Mouse (Mus musculus): ENCODE data around the gene Taf15. TPM values are rescaled to one million over a fixed set of nuclear protein-coding genes. Genes with fewer than 3 reads are reported as not detected.

Taf15 gene
- total and polyA plus RNA-seq, 3 experiments, result 31.8 to 236 TPM; not detected in 1

GRCm38 (mm10) chr11:83457912-83458601 is 14.8 kb upstream of the Taf15 start:
- Histone ChIP-seq H3K4me3 (ENCODE audit: control insufficient read depth in 1 of 2, insufficient read depth in 1 of 2, low read depth in 2 of 2, low read length in 2 of 2) (no peak overlapping the region), H3K27me3 (ENCODE audit: control insufficient read depth in 1 of 2, insufficient read depth in 2 of 2, low read length in 2 of 2) (peaks cover 14 to 21% of the 10 kb centered on the region in 2 experiments), H3K79me2 (ENCODE audit: control insufficient read depth, insufficient read depth, low read length, poor library complexity) (no peaks in the 10 kb centered on the region), H3K36me3 (ENCODE audit: control insufficient read depth in 1 of 2, insufficient read depth in 2 of 2, low read length in 2 of 2) (no peaks in the 10 kb centered on the region), H3K4me1 (ENCODE audit: control insufficient read depth in 1 of 2, insufficient read depth in 2 of 2, low read length in 2 of 2) (peaks cover 0 to 7% of the 10 kb centered on the region in 2 experiments; a peak in 1 of 4 replicates), H3K27ac (ENCODE audit: control insufficient read depth, low read depth, low read length) (no peak overlapping the region), H3K9ac (ENCODE audit: control insufficient read depth, low read depth, low read length, poor library complexity, severe bottlenecking) (no peak overlapping the region), H3K9me3 (replicated peaks; ENCODE audit: insufficient read depth, low read length) (no peaks in the 10 kb centered on the region)
- TF ChIP-seq TAL1 (IDR thresholded peaks at IDR 0.05; ENCODE audit: low read length) (no peak), ELF1 (IDR thresholded peaks at IDR 0.05; ENCODE audit: low read depth, low read length) (no peak), MEF2A (IDR thresholded peaks at IDR 0.05; ENCODE audit: extremely low read depth, insufficient replicate concordance, low read depth, low read length, poor library complexity, severe bottlenecking) (no peak), MAX (IDR thresholded peaks at IDR 0.05; ENCODE audit: low read length) (no peak), JUND (IDR thresholded peaks at IDR 0.05; ENCODE audit: low read depth, low read length) (no peak)
- no peak for DNase-seq (ENCODE audit: low read depth, low spot score)

DNA sequence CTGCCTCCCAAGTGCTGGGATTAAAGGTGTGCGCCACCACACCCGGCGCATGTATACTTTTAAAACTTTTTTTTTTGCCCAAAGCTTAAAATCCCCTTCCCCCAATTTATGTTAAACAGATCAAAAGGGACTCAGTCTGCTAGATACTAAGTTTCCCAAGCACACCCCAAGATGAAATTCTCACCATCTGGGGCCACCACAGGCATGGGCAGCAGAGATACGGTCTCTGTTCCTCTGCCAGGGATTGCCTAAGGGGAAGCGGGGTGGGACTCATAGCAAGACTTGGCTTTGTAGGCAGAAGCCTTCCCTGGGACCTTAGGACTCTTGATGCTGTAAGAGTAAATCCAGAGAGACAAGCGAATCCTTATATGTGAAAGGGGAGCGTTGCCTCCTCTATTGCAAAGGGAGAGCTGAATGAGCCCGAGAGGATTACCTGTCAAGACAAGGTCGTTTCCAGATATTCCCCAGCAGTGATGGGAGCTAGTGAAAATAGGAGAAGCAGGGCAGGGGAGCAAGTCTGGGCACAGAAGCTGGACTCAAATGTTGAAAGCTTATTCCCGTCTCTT is 11.3 kb upstream of the Taf15 start:
- H3K27me3 ChIP-seq (ENCODE audit: control insufficient read depth in 1 of 2, insufficient read depth in 2 of 2, low read length in 2 of 2), result peaks cover 10 to 13% of the 10 kb centered on the region in 2 experiments
- peak; percentile 31; the same call in 1 of the 2 replicates for TF ChIP-seq TCF12 (IDR thresholded peaks at IDR 0.05; ENCODE audit: low read depth, low read length)
- peak; percentile 39; the same call in 1 of the 2 replicates for TF ChIP-seq TAL1 (IDR thresholded peaks at IDR 0.05; ENCODE audit: low read length)
- TF ChIP-seq POLR2AphosphoS2 (IDR thresholded peaks at IDR 0.05; ENCODE audit: low read length), result no peak
- TF ChIP-seq EP300 (IDR thresholded peaks at IDR 0.05; ENCODE audit: low read depth in 1 of 2, low read length in 2 of 2), result 0 out of 4 replicates have a peak, but pooled peaks of 1 of the 2 experiments have one; percentile 13
- no peaks in the 10 kb centered on the region for H3K79me2 ChIP-seq (ENCODE audit: control insufficient read depth, insufficient read depth, low read length, poor library complexity)
- no peaks in the 10 kb centered on the region for H3K36me3 ChIP-seq (ENCODE audit: control insufficient read depth in 1 of 2, insufficient read depth in 2 of 2, low read length in 2 of 2)
- H3K4me3 ChIP-seq (ENCODE audit: control insufficient read depth in 1 of 2, insufficient read depth in 1 of 2, low read depth in 2 of 2, low read length in 2 of 2), result no peak overlapping the region
- no peak overlapping the region for H3K27ac ChIP-seq (ENCODE audit: control insufficient read depth, low read depth, low read length)
- no peak for DNase-seq (ENCODE audit: low read depth, low spot score)
- H3K9me3 ChIP-seq (replicated peaks; ENCODE audit: insufficient read depth, low read length), result no peaks in the 10 kb centered on the region
- H3K9ac ChIP-seq (ENCODE audit: control insufficient read depth, low read depth, low read length, poor library complexity, severe bottlenecking), result no peak overlapping the region
- peaks cover 0 to 7% of the 10 kb centered on the region in 2 experiments; a peak in 1 of 4 replicates for H3K4me1 ChIP-seq (ENCODE audit: control insufficient read depth in 1 of 2, insufficient read depth in 2 of 2, low read length in 2 of 2)

- peaks cover 4 to 11% of the 10 kb centered on the region in 2 experiments for H3K27me3 ChIP-seq (ENCODE audit: control insufficient read depth in 1 of 2, insufficient read depth in 2 of 2, low read length in 2 of 2)
- no peaks in the 10 kb centered on the region for H3K9me3 ChIP-seq (replicated peaks; ENCODE audit: insufficient read depth, low read length)
- DNase-seq (ENCODE audit: low read depth, low spot score), result no peak
- H3K9ac ChIP-seq (ENCODE audit: control insufficient read depth, low read depth, low read length, poor library complexity, severe bottlenecking), result no peak within 1 kb of the TSS
- H3K4me1 ChIP-seq (ENCODE audit: control insufficient read depth in 1 of 2, insufficient read depth in 2 of 2, low read length in 2 of 2), result peaks cover 0 to 7% of the 10 kb centered on the region in 2 experiments; a peak in 1 of 4 replicates
- no peak within 1 kb of the TSS for H3K27ac ChIP-seq (ENCODE audit: control insufficient read depth, low read depth, low read length)
- TF ChIP-seq MYC (IDR thresholded peaks at IDR 0.05; ENCODE audit: low read depth, low read length), result no peak
- no peak for TF ChIP-seq ELF1 (IDR thresholded peaks at IDR 0.05; ENCODE audit: low read depth, low read length)
- TF ChIP-seq UBTF (IDR thresholded peaks at IDR 0.05; ENCODE audit: borderline replicate concordance, insufficient read depth, low read depth, low read length), result no peak
- no peak for TF ChIP-seq NRF1 (IDR thresholded peaks at IDR 0.05; ENCODE audit: insufficient read depth, low read depth, low read length, poor library complexity, severe bottlenecking)
- no peak for TF ChIP-seq USF1 (IDR thresholded peaks at IDR 0.05; ENCODE audit: low read depth, low read length)
- no peak for TF ChIP-seq MYB (IDR thresholded peaks at IDR 0.05; ENCODE audit: low read depth, low read length)
- TF ChIP-seq RAD21 (IDR thresholded peaks at IDR 0.05; ENCODE audit: low read depth, low read length), result no peak
- TF ChIP-seq ETS1 (IDR thresholded peaks at IDR 0.05; ENCODE audit: low read depth, low read length), result no peak
- TF ChIP-seq MAFK (IDR thresholded peaks at IDR 0.05; ENCODE audit: borderline replicate concordance, low read depth, low read length), result no peak
- TF ChIP-seq MEF2A (IDR thresholded peaks at IDR 0.05; ENCODE audit: extremely low read depth, insufficient replicate concordance, low read depth, low read length, poor library complexity, severe bottlenecking), result no peak
- H3K79me2 ChIP-seq (ENCODE audit: control insufficient read depth, insufficient read depth, low read length, poor library complexity), result no peaks in the 10 kb centered on the region
- no peak within 1 kb of the TSS for H3K4me3 ChIP-seq (ENCODE audit: control insufficient read depth in 1 of 2, insufficient read depth in 1 of 2, low read depth in 2 of 2, low read length in 2 of 2)
- H3K36me3 ChIP-seq (ENCODE audit: control insufficient read depth in 1 of 2, insufficient read depth in 2 of 2, low read length in 2 of 2), result no peaks in the 10 kb centered on the region
Measured at GRCm38 (mm10) chr11:83462711-83463244, 10.1 kb upstream of the Taf15 start, which contains the start of gene Mmp28. Mmp28 (minus strand) TSS chr11:83463071.

Measured in MEL (cell line).